Mouse (Mus musculus) thymus, adult 2 months (tissue): ENCODE results near the gene Hsd17b2. TPM values are rescaled to one million over a fixed set of nuclear protein-coding genes. Genes with fewer than 3 reads are reported as not detected.

ENCODE experiments used
- DNase-seq: peaks from one replicate; pipeline ENCODE4 v3.0.0; 2021
- H3K27ac ChIP-seq: fragments of 200-500 bp; 2 replicates; pipeline ENCODE4 v1.5.1; 2012; ENCODE audit warnings: low read length, control low read depth; ENCODE audit not compliant: control insufficient read depth, insufficient read depth
- H3K27me3 ChIP-seq: fragments of 200-500 bp; 2 replicates; pipeline ENCODE4 v1.6.1; 2012; ENCODE audit warnings: mild to moderate bottlenecking, low read length, moderate library complexity, mixed read lengths; ENCODE audit not compliant: control insufficient read depth, insufficient read depth
- H3K36me3 ChIP-seq: fragments of 200-500 bp; 2 replicates; pipeline ENCODE4 v1.6.1; 2012; ENCODE audit warnings: mild to moderate bottlenecking, low read length, moderate library complexity; ENCODE audit not compliant: control insufficient read depth, insufficient read depth
- H3K4me1 ChIP-seq: fragments of 200-500 bp; replicated peaks from 2 replicates; pipeline ENCODE4 v1.6.1; 2012; ENCODE audit warnings: low read length; ENCODE audit not compliant: control insufficient read depth, insufficient read depth
- H3K4me3 ChIP-seq: fragments of 200-500 bp; 2 replicates; pipeline ENCODE4 v1.5.1; 2012; ENCODE audit warnings: mild to moderate bottlenecking, low read length, control low read depth, moderate library complexity; ENCODE audit not compliant: control insufficient read depth, insufficient read depth
- CTCF ChIP-seq: fragments of 200-500 bp; IDR thresholded peaks from 2 replicates; pipeline ENCODE4 v1.5.1; 2012; ENCODE audit warnings: mild to moderate bottlenecking, control low read depth, low read length, moderate library complexity, borderline replicate concordance; ENCODE audit not compliant: control insufficient read depth, poor library complexity, insufficient read depth; ENCODE audit errors: extremely low read depth
- POLR2A ChIP-seq: fragments of 200-500 bp; IDR thresholded peaks from 2 replicates; pipeline ENCODE4 v1.6.1; 2012; ENCODE audit warnings: mild to moderate bottlenecking, low read length, control low read depth, moderate library complexity; ENCODE audit not compliant: control insufficient read depth, poor library complexity, insufficient read depth; ENCODE audit errors: extremely low read depth
- WGBS: fragments of 180-500 bp; shearing (Covaris S2); methylation state at CpG from one replicate; pipeline ENCODE4 v1.1.7; 2018; 5-methylcytosine and 5-hydroxymethylcytosine counted together
- polyA plus RNA-seq: library from polyadenylated mRNA; depleted of rRNA; stranded (reverse); fragments of >200 nt; gene quantifications from 2 replicates; pipeline ENCODE4 v1.2.3, GENCODE M21; 2012

Gene Hsd17b2
- polyA plus RNA-seq, 1 experiment: 0.40 TPM

- H3K27me3 ChIP-seq: no peaks in the 10 kb centered on the region
- WGBS: 91% methylated on average over 7 of the region's 7 CpGs
These were observed 67.3 kb downstream of the Hsd17b2 start for GRCm38 (mm10) chr8:117768971-117769370.

GRCm38 (mm10) chr8:117771115-117771836, 69.6 kb downstream of the Hsd17b2 start:
- no peaks in the 10 kb centered on the region for H3K27me3 ChIP-seq
- no peak for TF ChIP-seq POLR2A
- TF ChIP-seq CTCF: no peak
- no peak overlapping the region for H3K4me3 ChIP-seq
- no peaks in the 10 kb centered on the region for H3K4me1 ChIP-seq
- H3K36me3 ChIP-seq: no peaks in the 10 kb centered on the region
- 89% methylated on average over 9 of the region's 9 CpGs for WGBS
- no peak for DNase-seq
- no peak overlapping the region for H3K27ac ChIP-seq

More at GRCm38 (mm10) chr8:117768971-117769370, 67.3 kb downstream of the Hsd17b2 start:
- no peak overlapping the region for H3K4me3 ChIP-seq
- H3K27ac ChIP-seq: no peak overlapping the region
- H3K4me1 ChIP-seq: no peaks in the 10 kb centered on the region
- no peaks in the 10 kb centered on the region for H3K36me3 ChIP-seq
- TF ChIP-seq POLR2A: no peak
- TF ChIP-seq CTCF: no peak
- DNase-seq: no peak

- no peaks in the 10 kb centered on the region for H3K4me1 ChIP-seq
- TF ChIP-seq CTCF (peak; percentile 26; the same call in 1 of the 2 replicates), POLR2A (no peak)
- H3K27me3 ChIP-seq: no peaks in the 10 kb centered on the region
- WGBS: 69% methylated on average over 2 of the region's 2 CpGs
- H3K36me3 ChIP-seq: no peaks in the 10 kb centered on the region
- H3K4me3 ChIP-seq: no peak overlapping the region
- H3K27ac ChIP-seq: no peak overlapping the region
- peak; percentile 33 for DNase-seq
These were observed 70.4 kb downstream of the Hsd17b2 start for GRCm38 (mm10) chr8:117772126-117772525.

- TF ChIP-seq POLR2A (no peak), CTCF (no peak)
- no peak overlapping the region for H3K27ac ChIP-seq
- no peak for DNase-seq
- H3K36me3 ChIP-seq: no peaks in the 10 kb centered on the region
- 17% methylated on average over 2 of the region's 2 CpGs for WGBS
- no peaks in the 10 kb centered on the region for H3K27me3 ChIP-seq
- no peak overlapping the region for H3K4me3 ChIP-seq
- no peaks in the 10 kb centered on the region for H3K4me1 ChIP-seq
These were observed 70.9 kb downstream of the Hsd17b2 start for GRCm38 (mm10) chr8:117772597-117772996.

DNA sequence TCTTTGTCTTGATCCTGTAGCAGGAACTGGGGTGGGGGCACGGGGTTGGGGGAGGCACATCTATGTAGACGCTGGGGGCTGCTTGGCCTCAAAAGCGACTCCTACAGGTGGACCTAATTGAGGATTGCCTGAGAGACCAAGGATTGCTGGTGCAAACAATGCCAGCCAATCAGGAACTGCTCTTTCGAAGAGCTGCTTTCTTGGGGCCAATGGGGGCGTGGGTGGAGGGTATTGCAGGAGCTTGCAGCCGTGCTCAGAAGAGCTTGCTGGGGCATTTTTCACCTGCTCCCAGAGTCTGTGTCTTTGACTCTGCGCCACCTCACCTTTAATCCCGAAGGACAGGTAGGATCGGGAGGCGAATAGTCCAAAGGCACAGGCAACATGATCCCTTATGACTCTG, 73.9 kb downstream of the Hsd17b2 start:
- TF ChIP-seq POLR2A (no peak), CTCF (no peak)
- no peaks in the 10 kb centered on the region for H3K36me3 ChIP-seq
- H3K4me1 ChIP-seq: no peaks in the 10 kb centered on the region
- DNase-seq: no peak
- H3K27me3 ChIP-seq: no peaks in the 10 kb centered on the region
- no peak overlapping the region for H3K27ac ChIP-seq
- H3K4me3 ChIP-seq: no peak overlapping the region
- 70% methylated on average over 10 of the region's 10 CpGs for WGBS

DNA sequence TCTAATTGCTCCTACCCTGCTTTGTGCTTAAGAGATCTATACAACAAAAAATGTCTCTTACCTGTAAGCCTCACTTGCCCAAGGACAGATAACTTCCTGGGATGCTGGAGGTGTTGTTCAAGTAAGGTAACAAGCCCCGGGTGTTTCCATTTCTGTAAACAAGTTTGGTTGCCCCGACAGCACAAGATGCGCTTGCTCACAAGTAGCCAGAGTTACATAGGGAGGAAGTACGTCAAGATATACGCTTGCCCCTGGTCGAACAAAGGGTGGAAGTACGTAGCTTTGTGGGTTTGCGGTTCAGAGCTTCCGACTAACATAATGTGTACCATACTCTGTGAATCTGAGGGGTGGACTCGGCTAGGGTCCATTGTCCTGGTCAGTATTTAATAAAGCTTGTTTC, 74.4 kb downstream of the Hsd17b2 start:
- Histone ChIP-seq H3K27me3 (no peaks in the 10 kb centered on the region), H3K27ac (no peak overlapping the region), H3K4me3 (no peak overlapping the region), H3K36me3 (no peaks in the 10 kb centered on the region), H3K4me1 (no peaks in the 10 kb centered on the region)
- DNase-seq: no peak
- TF ChIP-seq CTCF: no peak
- no peak for TF ChIP-seq POLR2A
- WGBS: 54% methylated on average over 10 of the region's 10 CpGs

- H3K27ac ChIP-seq: no peak overlapping the region
- H3K36me3 ChIP-seq: no peaks in the 10 kb centered on the region
- WGBS: 82% methylated on average over 11 of the region's 11 CpGs
- DNase-seq: no peak
- H3K4me1 ChIP-seq: no peaks in the 10 kb centered on the region
- H3K27me3 ChIP-seq: no peaks in the 10 kb centered on the region
- H3K4me3 ChIP-seq: no peak overlapping the region
- no peak for TF ChIP-seq CTCF
- no peak for TF ChIP-seq POLR2A
These were observed 77.0 kb downstream of the Hsd17b2 start for GRCm38 (mm10) chr8:117778531-117779322.
